Mouse (Mus musculus) fibroblast of lung, adult 2 months (primary cell): ENCODE measurements around the gene Atp8a1.
A peak's percentile ranks its signal among the peaks of the same experiment; 100 is the strongest.

Experiments
- DNase-seq: peaks from one replicate; pipeline ENCODE4 v3.0.0-alpha.2; 2011; ENCODE audit warnings: low read depth

Atp8a1 gene

DNA sequence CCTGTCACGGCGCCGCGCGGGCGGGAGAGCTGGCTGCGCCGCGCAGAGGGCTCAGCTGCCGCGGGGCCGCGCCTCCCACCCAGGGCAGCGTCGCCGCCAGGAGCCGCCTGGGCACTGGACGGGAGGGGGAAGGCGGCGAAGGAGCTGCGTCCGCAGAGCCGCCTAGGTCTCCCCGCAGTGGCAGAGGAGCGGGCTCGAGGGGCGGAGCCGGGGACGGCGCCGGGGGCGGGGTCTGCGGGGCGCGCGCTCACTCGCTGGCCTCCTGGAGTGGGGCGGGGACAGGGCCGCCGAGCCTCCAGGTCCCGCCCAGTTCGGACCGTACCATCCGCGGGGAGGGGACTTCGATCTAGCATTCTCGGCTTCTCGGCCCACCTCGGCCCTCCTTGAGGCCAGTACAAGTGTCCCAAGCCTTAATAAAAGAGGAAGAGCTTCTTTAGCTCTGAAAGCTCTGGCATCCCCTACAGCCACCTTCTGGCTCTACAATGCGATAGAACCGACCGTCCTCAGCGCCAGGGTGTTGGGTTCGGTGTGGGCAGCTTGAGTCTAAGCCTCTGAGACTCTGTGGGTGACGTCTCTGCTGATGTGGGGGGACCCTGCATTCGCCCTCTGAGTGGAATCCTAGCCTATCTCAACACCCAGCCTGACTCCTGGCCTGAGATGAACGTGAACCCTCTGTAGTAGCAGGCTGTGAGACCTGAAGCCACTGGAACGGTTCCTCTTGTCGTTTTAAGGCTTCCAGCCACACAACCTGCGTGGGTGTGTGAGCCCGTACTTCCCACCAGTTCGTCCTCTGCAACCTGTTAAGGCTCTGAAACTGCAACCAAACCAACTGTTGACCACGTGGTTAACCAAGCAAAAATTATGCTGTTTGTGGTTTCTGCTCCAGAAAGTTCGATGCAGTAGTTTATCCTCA is at the start of gene Atp8a1:
TSS of gene Atp8a1 (minus strand) at position 182 of the 913 bp plus-strand sequence.
- DNase-seq: peak; percentile 19

DNA sequence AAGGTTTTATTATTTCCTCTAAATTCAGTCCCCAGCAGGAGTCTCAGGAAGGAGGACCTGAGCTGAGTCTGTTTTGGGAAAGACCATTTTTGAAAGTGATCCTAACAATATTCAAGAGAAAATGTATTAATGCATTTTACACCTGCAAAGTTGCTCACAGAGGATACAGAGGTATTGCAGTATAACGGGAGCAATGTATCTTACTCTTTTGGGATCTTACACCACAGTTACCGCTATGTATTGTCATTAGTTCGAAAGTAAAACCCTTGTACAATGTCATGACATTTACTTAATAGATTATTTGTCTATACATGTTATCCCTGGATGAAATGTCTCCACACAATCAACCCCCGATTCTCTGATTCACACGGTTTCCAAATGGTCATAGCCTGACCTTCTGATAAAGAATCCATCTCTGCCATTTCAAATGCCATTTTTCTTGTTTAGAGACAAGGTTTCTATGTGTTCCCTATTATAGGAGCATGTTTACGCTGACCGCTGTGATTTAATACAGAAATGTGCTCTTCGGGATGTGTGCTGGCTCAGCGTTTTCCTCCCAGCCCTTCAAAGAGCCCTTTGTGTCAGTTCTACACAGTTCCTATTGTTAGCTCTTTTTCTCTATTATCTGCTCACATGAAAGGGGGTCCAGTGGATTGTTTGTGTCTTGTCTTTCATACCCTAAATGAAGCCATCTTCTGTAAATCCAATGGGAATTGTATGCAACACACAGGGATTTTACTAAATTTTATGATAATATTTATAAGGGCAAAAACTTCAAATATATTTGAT is 37.4 kb upstream of the Atp8a1 start:
- DNase-seq: no peak

DNA sequence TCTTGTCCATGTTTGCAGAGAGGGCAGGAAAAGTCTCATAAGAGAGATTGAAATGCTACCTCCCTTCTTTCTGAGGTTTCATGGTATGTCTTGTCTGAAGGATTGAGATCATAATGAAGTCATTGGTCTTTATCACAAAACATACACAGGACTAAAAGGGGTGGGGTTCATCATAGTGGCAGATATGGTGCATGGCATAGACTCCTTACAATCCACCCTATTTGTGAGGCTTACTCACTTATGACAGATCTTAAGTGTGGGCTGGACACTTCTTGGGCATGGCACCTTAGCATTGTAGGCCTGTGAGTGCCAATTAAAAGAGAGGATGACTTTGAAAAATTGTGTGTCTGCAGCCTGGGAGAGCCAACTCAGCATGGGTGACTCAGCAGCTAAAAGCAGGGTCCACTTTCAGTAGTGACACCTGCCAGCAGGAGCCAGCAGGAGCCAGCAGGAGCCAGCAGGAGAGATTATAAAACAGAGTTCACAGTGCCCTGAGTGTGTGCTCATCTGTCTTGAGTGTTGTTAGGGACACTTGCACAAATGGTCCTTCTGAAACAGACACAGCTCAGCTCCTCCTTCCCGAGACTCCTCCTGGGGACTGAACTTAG is 36.4 kb upstream of the Atp8a1 start:
- no peak for DNase-seq

- DNase-seq: no peak
Measured at GRCm38 (mm10) chr5:67871414-67871813, 24.2 kb upstream of the Atp8a1 start.

GRCm38 (mm10) chr5:67866221-67866620 is 19.0 kb upstream of the Atp8a1 start:
- no peak for DNase-seq

- DNase-seq: no peak
Measured at GRCm38 (mm10) chr5:67865670-67866069, 18.4 kb upstream of the Atp8a1 start.

- no peak for DNase-seq
Measured at GRCm38 (mm10) chr5:67864508-67865060, 17.4 kb upstream of the Atp8a1 start.

- DNase-seq: no peak
Measured at GRCm38 (mm10) chr5:67863950-67864391, 16.7 kb upstream of the Atp8a1 start.

- no peak for DNase-seq
Measured at GRCm38 (mm10) chr5:67854963-67855606, 7.9 kb upstream of the Atp8a1 start.

GRCm38 (mm10) chr5:67852860-67853259 is 5.6 kb upstream of the Atp8a1 start:
- no peak for DNase-seq

- no peak for DNase-seq
Measured at GRCm38 (mm10) chr5:67849411-67849810, 2.2 kb upstream of the Atp8a1 start.

DNA sequence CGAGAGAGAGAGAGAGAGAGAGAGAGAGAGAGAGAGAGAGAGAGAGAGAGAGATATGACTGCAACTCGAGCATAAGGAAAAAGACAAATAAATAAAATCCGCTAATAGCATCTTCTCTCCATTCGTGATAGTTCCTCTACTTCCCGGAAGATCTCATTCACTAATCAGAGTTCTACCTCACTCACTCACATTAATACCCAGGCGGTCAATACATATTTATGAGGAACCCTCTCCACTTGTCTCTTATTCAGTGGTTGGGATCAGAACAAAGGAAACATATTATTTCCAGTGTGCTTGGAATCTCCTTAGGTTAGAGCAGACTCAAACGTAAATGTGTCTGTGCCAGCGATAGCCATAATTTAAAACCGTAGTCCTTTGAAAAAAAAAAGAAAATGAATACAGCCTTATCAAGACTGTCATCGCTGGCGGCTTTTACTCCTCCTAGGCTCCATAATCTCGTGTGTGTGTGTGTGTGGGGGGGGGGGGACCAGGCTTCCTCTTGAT is 1.3 kb upstream of the Atp8a1 start:
- no peak for DNase-seq

- DNase-seq: no peak
Measured at GRCm38 (mm10) chr5:67846361-67847224, 641 bp downstream of the Atp8a1 start.

GRCm38 (mm10) chr5:67845190-67845691 is 2.0 kb downstream of the Atp8a1 start:
- no peak for DNase-seq

DNA sequence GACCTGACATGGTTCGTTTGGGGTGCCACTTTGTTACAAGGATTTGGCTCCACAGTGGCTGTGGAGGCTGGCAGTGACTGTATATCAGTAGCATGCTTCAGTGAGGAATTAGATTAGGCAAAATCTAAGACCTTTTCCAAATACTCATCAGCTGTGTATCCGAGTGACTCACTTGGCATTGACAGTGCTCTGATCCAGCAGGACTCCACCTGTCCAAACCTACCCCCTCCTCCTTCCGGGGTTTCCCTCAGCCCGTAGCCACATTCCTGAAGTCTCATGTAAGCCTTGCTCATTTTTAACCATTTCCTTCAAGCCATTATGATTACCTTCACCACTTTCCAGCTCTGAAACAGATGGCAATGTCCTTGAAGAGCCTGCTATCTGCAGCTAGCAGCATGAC is 3.2 kb downstream of the Atp8a1 start:
- no peak for DNase-seq

- no peak for DNase-seq
Measured at GRCm38 (mm10) chr5:67842306-67842705, 4.9 kb downstream of the Atp8a1 start.

DNA sequence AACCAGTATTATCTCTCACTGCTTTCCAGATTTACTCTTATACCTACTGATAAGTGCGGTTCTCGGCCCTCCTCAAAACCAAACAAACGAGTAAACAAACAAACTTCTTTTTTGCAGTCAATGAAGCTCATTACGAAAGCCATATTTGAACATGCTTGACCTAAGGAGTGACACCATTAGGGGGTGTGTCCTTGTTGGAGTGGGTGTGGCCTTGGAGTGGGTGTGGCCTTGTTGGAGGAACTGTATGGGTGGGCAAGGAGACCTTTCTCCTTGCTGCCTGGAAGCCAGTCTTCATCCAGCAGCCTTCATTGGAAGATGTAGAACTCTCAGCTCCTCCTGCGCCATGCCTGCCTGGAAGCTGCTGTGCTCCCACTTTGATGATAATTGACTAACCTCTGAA is 13.4 kb downstream of the Atp8a1 start:
- no peak for DNase-seq

- no peak for DNase-seq
Measured at GRCm38 (mm10) chr5:67831293-67832147, 15.7 kb downstream of the Atp8a1 start.

DNA sequence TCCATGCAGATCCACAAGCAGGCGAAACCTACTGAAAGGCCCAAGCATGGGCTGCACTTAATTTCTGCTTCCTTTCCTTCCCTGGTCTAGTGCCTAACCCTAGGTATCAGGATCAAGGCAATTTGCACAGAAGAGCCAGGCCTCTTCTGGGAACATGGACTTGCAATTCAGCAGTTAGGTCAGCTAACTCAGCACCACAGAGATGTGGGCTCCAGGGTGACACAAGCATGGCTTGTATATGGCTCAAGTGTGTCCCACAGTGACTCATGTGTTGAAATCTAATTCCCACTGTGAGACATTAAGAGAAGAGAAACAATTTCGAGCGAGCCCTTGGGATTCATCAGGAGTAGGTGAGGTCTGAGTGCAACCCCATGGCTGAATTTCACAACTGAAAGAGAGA is 18.9 kb downstream of the Atp8a1 start:
- no peak for DNase-seq
